ENCODE assay signal across 8 mouse cellular contexts in the genomic region with DNA sequence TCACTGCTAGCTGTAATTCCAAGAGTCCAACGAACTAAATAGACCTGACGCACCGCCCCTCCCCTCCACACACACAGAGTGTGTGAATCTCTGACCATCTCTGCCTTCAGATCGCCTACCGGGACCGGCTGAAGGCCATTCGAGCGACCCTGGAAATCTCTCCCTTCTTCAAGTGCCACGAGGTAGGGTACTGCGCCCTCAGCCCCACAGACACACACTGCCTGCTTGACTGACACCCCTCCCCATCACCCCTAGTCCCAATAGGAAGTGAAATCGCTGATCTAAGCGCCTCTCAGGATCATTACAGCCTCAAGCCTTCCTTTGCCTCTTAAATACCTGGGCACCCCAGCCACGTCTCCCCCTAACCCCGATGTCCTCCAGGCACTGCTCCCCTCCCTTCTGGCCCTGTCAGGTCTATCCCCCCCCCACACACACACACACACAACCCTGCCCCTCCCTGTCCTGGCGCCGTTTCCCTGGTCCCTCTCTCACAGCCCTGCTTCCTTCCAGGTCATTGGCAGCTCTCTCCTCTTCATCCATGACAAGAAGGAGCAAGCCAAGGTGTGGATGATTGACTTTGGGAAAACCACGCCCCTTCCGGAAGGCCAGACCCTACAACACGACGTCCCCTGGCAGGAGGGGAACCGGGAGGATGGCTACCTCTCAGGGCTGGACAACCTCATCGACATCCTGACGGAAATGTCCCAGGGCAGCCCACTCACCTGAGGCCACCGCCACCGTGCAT.
DNase-seq lines count a peak whose midpoint lies in the region; ATAC-seq and TF ChIP-seq lines count a peak whose summit lies in the region.

No protein-coding gene starts in this region.

- H3K36me3 ChIP-seq in heart, postnatal 0 days (replicated peaks; ENCODE audit: control insufficient read depth, insufficient read depth, low read length): peaks cover 17% of the 10 kb centered on the region
- H3K36me3 ChIP-seq in neural tube, embryonic 13.5 days: no peaks in the 10 kb centered on the region

- intact Hi-C loops in left cerebral cortex, adult 2 months (cut with DNase I): no loop called here
- intact Hi-C loops in left cerebral cortex, postnatal 36 days (cut with DNase I): loop anchor here (10.0 kb wide), 1 partner anchor 247 kb away; no protein-coding TSS in a partner anchor

- no peak for ATAC-seq in heart, postnatal 0 days (ENCODE audit: insufficient read depth, low read depth)
- peak; percentile 41 for ATAC-seq in neural tube, embryonic 13.5 days (ENCODE audit: low read depth)

- H3K4me2 ChIP-seq in heart, postnatal 0 days (ENCODE audit: low read depth, low read length): no peak overlapping the region
- no peak overlapping the region for H3K4me2 ChIP-seq in neural tube, embryonic 13.5 days

- peak; percentile 47 to 68 for DNase-seq in adrenal gland, adult (ENCODE audit: inconsistent age in 2 of 2, low spot score in 1 of 2)
- no peak for DNase-seq in adrenal gland, postnatal 10 days
- DNase-seq in left cerebral cortex, adult 2 months (ENCODE audit: extremely low spot score in 1 of 2, low spot score in 2 of 2): no peak
- no peak for DNase-seq in left cerebral cortex, postnatal 36 days (ENCODE audit: low spot score in 2 of 2)
- no peak for DNase-seq in heart, postnatal 0 days (ENCODE audit: low spot score)
- DNase-seq in retina, embryonic 14.5 days (ENCODE audit: low spot score): no peak
- no peak for DNase-seq in layer of hippocampus, adult 8-10 months (ENCODE audit: low spot score in 2 of 2)

- no peak for TF ChIP-seq EP300 in heart, postnatal 0 days (IDR thresholded peaks at IDR 0.05; ENCODE audit: low read depth)

- H3K9me3 ChIP-seq in heart, postnatal 0 days (replicated peaks; ENCODE audit: control insufficient read depth, low read length): no peaks in the 10 kb centered on the region
- H3K9me3 ChIP-seq in neural tube, embryonic 13.5 days: no peaks in the 10 kb centered on the region

- H3K4me1 ChIP-seq in heart, postnatal 0 days (ENCODE audit: control insufficient read depth, insufficient read depth): peaks cover 24% of the 10 kb centered on the region
- H3K4me1 ChIP-seq in neural tube, embryonic 13.5 days (replicated peaks): peaks cover 28% of the 10 kb centered on the region

- TF ChIP-seq CTCF in left cerebral cortex, adult 2 months (IDR thresholded peaks at IDR 0.05): no peak
- TF ChIP-seq CTCF in heart, postnatal 0 days (IDR thresholded peaks at IDR 0.05; ENCODE audit: low read depth): no peak

- H3K27me3 ChIP-seq in heart, postnatal 0 days (ENCODE audit: control insufficient read depth, insufficient read depth, low read length): no peaks in the 10 kb centered on the region
- no peaks in the 10 kb centered on the region; the same call in 1 of the 2 replicates for H3K27me3 ChIP-seq in neural tube, embryonic 13.5 days

- 61% methylated on average over 25 of the region's 25 CpGs for WGBS in heart, postnatal 0 days
- WGBS in neural tube, embryonic 13.5 days: 57% methylated on average over 25 of the region's 25 CpGs

- peak overlapping the region; percentile 8; the same call in 1 of the 2 replicates for H3K4me3 ChIP-seq in left cerebral cortex, adult 2 months
- no peak overlapping the region for H3K4me3 ChIP-seq in heart, postnatal 0 days (ENCODE audit: low read depth, low read length)
- H3K4me3 ChIP-seq in neural tube, embryonic 13.5 days: no peak overlapping the region

- peak overlapping the region; percentile 65 for H3K27ac ChIP-seq in left cerebral cortex, adult 2 months
- peak overlapping the region; percentile 79 for H3K27ac ChIP-seq in heart, postnatal 0 days (ENCODE audit: low read depth)
- peak overlapping the region; percentile 10; the same call in 1 of the 2 replicates for H3K27ac ChIP-seq in neural tube, embryonic 13.5 days (replicated peaks)

- H3K9ac ChIP-seq in heart, postnatal 0 days (replicated peaks; ENCODE audit: low read depth, low read length): no peak overlapping the region
- H3K9ac ChIP-seq in neural tube, embryonic 13.5 days: peak overlapping the region; percentile 41; the same call in 1 of the 2 replicates

Comparison
In these comparisons a context has a peak if more than half of its experiments do, and no peak if none do; other contexts are left out.
1. DNase-seq: peak in adrenal gland, adult (2 of 2); none in adrenal gland, postnatal 10 days (single experiment), left cerebral cortex, adult 2 months (0 of 2), left cerebral cortex, postnatal 36 days (0 of 2), heart, postnatal 0 days (single experiment), retina, embryonic 14.5 days (single experiment) and layer of hippocampus, adult 8-10 months (0 of 2).
2. H3K27ac ChIP-seq: peak in every context shown above with its lines; median percentile 79 in heart, postnatal 0 days; 65 in left cerebral cortex, adult 2 months; 10 in neural tube, embryonic 13.5 days.